Mouse (Mus musculus): Measurements from ENCODE around the gene Sult2a8. TPM values are rescaled to one million over a fixed set of nuclear protein-coding genes. Genes with fewer than 3 reads are reported as not detected.
"Not testable (repeated sequence)": the region's sequence is repeated elsewhere in the genome, so short reads cannot be mapped to it uniquely, and the experiment has no call there.

Gene Sult2a8
- 1 to 10 TPM in 1 of 2 experiments, under 1 TPM in 1; 0.42 to 5.9 TPM for total RNA-seq (2021)
- long read RNA-seq, experiment 1: 0 reads
- long read RNA-seq, experiment 2: 0 reads

- no peak for DNase-seq (ENCODE audit: low spot score in 2 of 2)
Measured at GRCm38 (mm10) chr7:14446534-14446933, at the start of gene Sult2a8. TSS of gene Sult2a8 (minus strand) at chr7:14446769.

- DNase-seq (ENCODE audit: low spot score in 2 of 2): no peak
Measured at GRCm38 (mm10) chr7:14494130-14494529, 47.6 kb upstream of the Sult2a8 start, which contains the start of gene Sult2a7. TSS of gene Sult2a7 (minus strand) at chr7:14494230.

- no peak for DNase-seq (ENCODE audit: low spot score in 2 of 2)
Measured at GRCm38 (mm10) chr7:14492886-14493285, 46.3 kb upstream of the Sult2a8 start.

- DNase-seq (ENCODE audit: low spot score in 2 of 2): no peak
Measured at GRCm38 (mm10) chr7:14439581-14439980, 7.0 kb downstream of the Sult2a8 start.

GRCm38 (mm10) chr7:14438484-14438883 is 8.1 kb downstream of the Sult2a8 start:
- no peak for DNase-seq (ENCODE audit: low spot score in 2 of 2)

GRCm38 (mm10) chr7:14438029-14438428 is 8.5 kb downstream of the Sult2a8 start:
- DNase-seq (ENCODE audit: low spot score in 2 of 2): no peak

- DNase-seq (ENCODE audit: low spot score in 2 of 2): not testable (repeated sequence)
Measured at GRCm38 (mm10) chr7:14399363-14399762, 47.2 kb downstream of the Sult2a8 start.

- DNase-seq (ENCODE audit: low spot score in 2 of 2): no peak
Measured at GRCm38 (mm10) chr7:14396462-14396861, 50.1 kb downstream of the Sult2a8 start.

Other genes starting within 250 kb of the Sult2a8 start
- gene Sult2a6, start 191.9 kb downstream of the Sult2a8 start, total RNA-seq (2021): 1 to 10 TPM in 1 of 2 experiments, not detected in 1; 2.4 TPM
- not detected for gene Obox8, start 113.2 kb downstream of the Sult2a8 start, total RNA-seq (2021)
- gene Sult2a7, start 47.5 kb upstream of the Sult2a8 start, total RNA-seq (2021): not detected
- gene Vmn1r90, start 116.7 kb upstream of the Sult2a8 start, total RNA-seq (2021): under 1 TPM; 0.06 to 0.17 TPM
- not detected for gene Obox7, start 212.7 kb upstream of the Sult2a8 start, total RNA-seq (2021)